Mouse (Mus musculus): ENCODE results near the gene Epo. TPM values are rescaled to one million over a fixed set of nuclear protein-coding genes. Genes with fewer than 3 reads are reported as not detected.

Gene Epo
- polyA plus RNA-seq (2015; fragmentation: Nextera tagmentation; extraction: Ambion mirVana), result 0.24 and 0.36 TPM in 2 replicates

DNA sequence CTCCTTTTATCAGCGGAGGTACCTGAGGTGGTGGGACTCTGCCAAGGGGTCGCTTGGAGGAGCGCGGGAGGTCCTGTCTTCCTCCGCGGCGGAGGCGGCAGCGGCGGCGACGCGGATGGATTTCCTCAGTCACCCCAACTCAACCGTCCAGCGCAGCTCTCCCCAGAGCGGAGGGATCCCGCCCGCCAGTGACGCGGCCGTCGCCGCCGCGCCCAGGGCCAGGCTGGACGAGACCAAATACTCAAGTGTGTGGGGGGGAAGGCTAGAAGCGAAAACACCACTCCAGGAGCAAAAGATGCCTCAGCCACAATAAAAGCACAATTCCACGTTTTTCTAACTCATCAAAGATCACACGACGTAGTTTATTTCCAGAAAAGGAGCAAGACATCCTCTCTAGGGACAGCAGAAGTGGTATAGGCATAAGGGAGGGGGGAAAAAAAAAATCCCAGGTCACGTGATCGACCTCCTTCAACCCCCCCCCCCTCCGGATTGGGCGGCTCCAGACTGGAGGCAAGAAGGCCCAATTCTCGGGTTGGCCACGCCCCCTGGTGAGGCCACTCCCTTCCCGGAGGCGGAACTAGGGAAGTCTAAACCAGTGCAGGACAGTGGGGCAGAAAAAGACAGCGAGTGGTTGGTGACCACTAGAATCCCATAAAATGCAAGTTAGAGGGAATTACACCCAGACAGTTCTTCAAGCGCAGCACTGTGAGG, at the start of gene Epo, which contains the start of gene Gnb2:
TSS of gene Epo (minus strand) at position 126 of the 711 bp plus-strand sequence.
TSS of gene Gnb2 (minus strand) at position 394 of the 711 bp plus-strand sequence.
- under 1% methylated on average over 40 of the region's 40 CpGs for WGBS
- H3K9ac ChIP-seq (replicated peaks; ENCODE audit: low read length), result peak within 1 kb of the TSS; percentile 89
- no peaks in the 10 kb centered on the region for H3K27me3 ChIP-seq (ENCODE audit: insufficient read depth, low read length)
- H3K4me1 ChIP-seq (ENCODE audit: insufficient read depth, low read length), result peaks cover 15% of the 10 kb centered on the region
- peaks cover 19% of the 10 kb centered on the region for H3K36me3 ChIP-seq (ENCODE audit: insufficient read depth, low read length)
- ATAC-seq (ENCODE audit: low FRiP score, low TSS enrichment), result peak; percentile 75
- H3K9me3 ChIP-seq (ENCODE audit: low read length), result no peaks in the 10 kb centered on the region
- H3K27ac ChIP-seq (ENCODE audit: low read length), result peak within 1 kb of the TSS; percentile 94
- H3K4me3 ChIP-seq (ENCODE audit: low read length), result peak within 1 kb of the TSS; percentile 68
- peak within 1 kb of the TSS; percentile 93 for H3K4me2 ChIP-seq (replicated peaks; ENCODE audit: low read depth, low read length)

DNA sequence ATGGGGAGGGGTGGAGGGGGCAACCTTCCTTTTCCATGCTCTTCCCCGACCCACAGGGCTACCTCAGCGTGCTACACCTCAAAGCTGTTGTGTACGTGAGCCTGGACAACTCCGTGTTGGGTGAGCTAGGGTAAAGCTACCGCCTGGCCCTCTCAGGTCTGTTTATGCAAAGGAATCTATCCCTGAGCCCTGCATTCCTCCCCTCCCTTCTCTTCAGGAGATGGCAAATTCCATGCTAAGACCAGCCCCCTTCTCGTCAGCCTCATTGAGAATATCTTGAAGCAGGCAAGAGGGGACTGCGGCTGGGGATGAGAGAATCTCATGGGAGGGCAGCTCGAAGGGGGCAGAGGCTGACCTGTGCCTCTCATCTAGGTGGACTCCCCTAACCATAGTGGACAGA, 49.7 kb upstream of the Epo start:
- no peak overlapping the region for H3K27ac ChIP-seq (ENCODE audit: low read length)
- 0 out of 2 replicates have a peak, but pooled peaks cover 3% of the 10 kb centered on the region for H3K9me3 ChIP-seq (ENCODE audit: low read length)
- H3K4me1 ChIP-seq (ENCODE audit: insufficient read depth, low read length), result peaks cover 9% of the 10 kb centered on the region; the same call in 1 of the 2 replicates
- no peak overlapping the region for H3K9ac ChIP-seq (replicated peaks; ENCODE audit: low read length)
- WGBS, result 35% methylated on average over 8 of the region's 8 CpGs
- H3K4me2 ChIP-seq (replicated peaks; ENCODE audit: low read depth, low read length), result no peak overlapping the region
- H3K36me3 ChIP-seq (ENCODE audit: insufficient read depth, low read length), result no peaks in the 10 kb centered on the region
- no peak overlapping the region for H3K4me3 ChIP-seq (ENCODE audit: low read length)
- peaks cover 12% of the 10 kb centered on the region; the same call in 1 of the 2 replicates for H3K27me3 ChIP-seq (ENCODE audit: insufficient read depth, low read length)
- ATAC-seq (ENCODE audit: low FRiP score, low TSS enrichment), result no peak

DNA sequence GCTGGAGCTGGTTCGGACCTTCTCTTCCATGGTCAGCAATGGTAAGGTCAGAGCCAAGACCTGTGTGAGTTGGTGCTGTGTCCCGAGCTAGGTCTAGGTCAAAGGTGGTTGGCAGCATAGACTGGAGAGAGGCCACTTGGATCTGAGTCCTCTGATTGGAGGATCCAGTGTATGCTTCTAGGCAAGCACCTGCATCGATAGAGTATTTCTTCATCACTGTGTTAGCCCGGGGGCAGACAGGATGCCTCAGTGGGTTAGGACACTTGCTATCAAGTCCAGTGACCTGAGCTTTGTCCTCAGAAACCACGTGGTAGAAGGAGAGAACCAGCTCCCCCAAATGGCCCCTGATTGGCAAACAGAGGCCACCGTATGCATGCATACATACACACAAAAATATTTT, 47.2 kb upstream of the Epo start:
- no peak overlapping the region for H3K4me3 ChIP-seq (ENCODE audit: low read length)
- H3K9ac ChIP-seq (replicated peaks; ENCODE audit: low read length), result no peak overlapping the region
- H3K36me3 ChIP-seq (ENCODE audit: insufficient read depth, low read length), result no peaks in the 10 kb centered on the region
- WGBS, result 80% methylated on average over 6 of the region's 6 CpGs
- no peak overlapping the region for H3K27ac ChIP-seq (ENCODE audit: low read length)
- H3K4me1 ChIP-seq (ENCODE audit: insufficient read depth, low read length), result peaks cover 9% of the 10 kb centered on the region; the same call in 1 of the 2 replicates
- no peak for ATAC-seq (ENCODE audit: low FRiP score, low TSS enrichment)
- no peak overlapping the region for H3K4me2 ChIP-seq (replicated peaks; ENCODE audit: low read depth, low read length)
- no peaks in the 10 kb centered on the region for H3K9me3 ChIP-seq (ENCODE audit: low read length)
- peaks cover 12% of the 10 kb centered on the region; the same call in 1 of the 2 replicates for H3K27me3 ChIP-seq (ENCODE audit: insufficient read depth, low read length)

DNA sequence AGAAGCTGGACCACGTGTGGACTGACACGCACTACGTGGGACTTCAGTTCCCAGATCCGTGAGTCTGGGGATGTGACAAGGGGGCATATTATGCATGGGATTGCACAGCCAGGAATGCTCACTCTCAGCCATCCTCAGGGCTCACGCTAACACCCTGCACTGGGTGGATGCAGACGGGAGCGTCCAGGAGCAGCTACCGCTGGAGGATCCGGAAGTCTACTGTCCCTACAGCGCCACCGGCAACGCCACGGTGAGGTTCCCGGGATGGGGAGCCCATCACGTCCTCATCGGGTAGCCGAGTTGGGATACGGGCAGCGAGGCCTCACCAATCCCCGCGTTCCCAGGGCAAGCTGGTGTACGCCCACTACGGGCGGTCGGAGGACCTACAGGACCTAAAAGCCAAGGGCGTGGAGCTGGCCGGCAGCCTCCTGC, 41.4 kb upstream of the Epo start:
- no peaks in the 10 kb centered on the region for H3K4me1 ChIP-seq (ENCODE audit: insufficient read depth, low read length)
- H3K9ac ChIP-seq (replicated peaks; ENCODE audit: low read length), result no peak overlapping the region; the same call in 1 of the 2 replicates
- 5% methylated on average over 27 of the region's 27 CpGs for WGBS
- no peaks in the 10 kb centered on the region for H3K36me3 ChIP-seq (ENCODE audit: insufficient read depth, low read length)
- no peaks in the 10 kb centered on the region for H3K9me3 ChIP-seq (ENCODE audit: low read length)
- H3K27me3 ChIP-seq (ENCODE audit: insufficient read depth, low read length), result peaks cover 2% of the 10 kb centered on the region
- peak overlapping the region; percentile 20 for H3K4me3 ChIP-seq (ENCODE audit: low read length)
- 0 out of 2 replicates have a peak, but pooled peaks have one; percentile 42 for ATAC-seq (ENCODE audit: low FRiP score, low TSS enrichment)
- peak overlapping the region; percentile 54 for H3K4me2 ChIP-seq (replicated peaks; ENCODE audit: low read depth, low read length)
- no peak overlapping the region for H3K27ac ChIP-seq (ENCODE audit: low read length)

DNA sequence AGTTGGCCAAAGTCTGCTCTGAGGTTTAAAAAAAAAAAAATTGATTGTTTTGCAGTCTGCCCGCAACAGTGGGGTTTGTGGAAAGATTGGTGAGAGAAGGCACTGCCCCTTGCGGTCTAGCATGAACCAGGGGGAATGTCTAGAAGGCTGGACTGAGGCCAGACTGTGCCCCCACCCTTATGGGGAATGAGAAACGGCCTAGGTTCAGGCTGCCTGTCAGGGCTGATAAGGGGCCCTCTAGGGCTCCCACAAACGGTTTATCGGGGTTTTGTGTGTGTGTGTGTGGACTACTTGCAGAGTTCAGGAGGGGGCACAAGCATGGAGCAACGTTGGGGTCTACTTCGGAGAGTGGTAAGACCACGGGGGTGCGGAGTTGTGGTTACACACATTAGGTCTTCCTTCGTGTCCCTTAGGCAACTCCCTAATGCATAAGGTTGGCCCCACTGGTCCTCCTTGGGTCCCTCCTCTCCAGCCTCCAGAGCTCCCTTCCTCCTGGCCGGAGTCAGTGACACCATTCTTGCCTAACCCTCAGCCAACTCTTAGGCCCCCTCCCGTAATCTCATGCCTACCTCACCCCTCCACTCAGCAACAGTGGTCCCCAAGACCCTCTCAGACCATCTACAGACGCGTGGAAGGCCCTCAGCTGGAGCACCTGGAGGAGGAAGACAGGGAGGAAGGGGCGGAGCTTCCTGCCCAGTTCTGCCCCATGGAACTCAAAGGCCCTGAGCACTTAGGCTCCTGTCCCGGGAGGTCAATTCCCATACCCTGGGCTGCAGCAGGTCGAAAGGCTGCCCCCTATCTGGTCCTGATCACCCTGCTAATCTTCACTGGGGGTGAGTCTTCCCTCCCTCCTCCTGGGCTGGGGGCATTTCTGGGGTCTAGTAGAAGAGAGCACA, 37.9 kb upstream of the Epo start:
- no peak overlapping the region for H3K4me2 ChIP-seq (replicated peaks; ENCODE audit: low read depth, low read length)
- no peak overlapping the region for H3K27ac ChIP-seq (ENCODE audit: low read length)
- H3K9ac ChIP-seq (replicated peaks; ENCODE audit: low read length), result no peak overlapping the region
- peaks cover 2% of the 10 kb centered on the region for H3K27me3 ChIP-seq (ENCODE audit: insufficient read depth, low read length)
- H3K36me3 ChIP-seq (ENCODE audit: insufficient read depth, low read length), result no peaks in the 10 kb centered on the region
- 79% methylated on average over 17 of the region's 17 CpGs for WGBS
- no peak for ATAC-seq (ENCODE audit: low FRiP score, low TSS enrichment)
- H3K9me3 ChIP-seq (ENCODE audit: low read length), result no peaks in the 10 kb centered on the region
- no peak overlapping the region for H3K4me3 ChIP-seq (ENCODE audit: low read length)
- H3K4me1 ChIP-seq (ENCODE audit: insufficient read depth, low read length), result no peaks in the 10 kb centered on the region

DNA sequence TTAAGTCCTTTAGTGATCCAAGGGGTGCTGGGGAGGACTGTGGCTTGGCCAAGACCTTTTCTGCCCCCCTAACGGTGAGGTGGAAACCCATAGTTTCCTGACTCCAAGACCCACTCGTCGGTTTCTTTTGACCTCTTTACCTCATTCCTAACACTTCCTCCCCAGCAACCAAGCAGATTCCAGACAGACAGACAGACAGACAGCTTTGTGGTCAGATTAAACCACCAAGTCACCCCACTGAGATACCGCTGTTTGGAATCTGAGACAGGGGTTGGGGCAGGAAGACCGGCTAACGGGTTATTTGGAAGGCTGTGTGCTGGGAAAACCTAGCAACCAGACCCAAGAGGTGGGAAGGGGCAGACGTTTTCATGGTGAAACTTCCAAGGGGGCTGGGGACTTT, 37.1 kb upstream of the Epo start:
- H3K36me3 ChIP-seq (ENCODE audit: insufficient read depth, low read length), result no peaks in the 10 kb centered on the region
- H3K4me2 ChIP-seq (replicated peaks; ENCODE audit: low read depth, low read length), result no peak overlapping the region
- no peak overlapping the region for H3K27ac ChIP-seq (ENCODE audit: low read length)
- 53% methylated on average over 7 of the region's 7 CpGs for WGBS
- no peaks in the 10 kb centered on the region for H3K4me1 ChIP-seq (ENCODE audit: insufficient read depth, low read length)
- H3K27me3 ChIP-seq (ENCODE audit: insufficient read depth, low read length), result peaks cover 2% of the 10 kb centered on the region
- no peak overlapping the region for H3K4me3 ChIP-seq (ENCODE audit: low read length)
- H3K9me3 ChIP-seq (ENCODE audit: low read length), result no peaks in the 10 kb centered on the region
- no peak for ATAC-seq (ENCODE audit: low FRiP score, low TSS enrichment)
- no peak overlapping the region for H3K9ac ChIP-seq (replicated peaks; ENCODE audit: low read length)

DNA sequence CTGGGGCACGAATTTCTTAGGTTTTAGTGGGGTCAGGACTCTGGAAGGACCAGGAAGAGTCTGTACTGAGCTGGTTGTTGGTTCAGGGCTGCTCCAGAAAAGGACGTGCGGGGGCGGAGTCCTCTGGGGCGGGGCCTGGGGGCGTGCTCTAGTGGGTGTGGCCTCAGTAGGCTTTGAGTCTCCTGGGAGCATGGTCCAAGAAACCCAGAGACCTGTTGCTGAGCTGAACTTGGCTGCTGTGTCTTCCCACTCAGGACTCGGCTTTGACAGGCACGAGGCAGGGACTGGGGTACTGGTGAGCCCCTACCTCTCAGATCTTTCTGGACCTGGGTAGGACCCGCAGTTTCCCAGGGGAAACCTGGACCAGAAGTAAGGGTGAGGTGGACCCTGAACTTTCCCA, 36.6 kb upstream of the Epo start, which contains the start of gene Tfr2:
TSS of gene Tfr2 (plus strand) at position 176 of the 400 bp plus-strand sequence.
- Histone ChIP-seq H3K36me3 (ENCODE audit: insufficient read depth, low read length) (no peaks in the 10 kb centered on the region), H3K9ac (replicated peaks; ENCODE audit: low read length) (no peak within 1 kb of the TSS), H3K4me3 (ENCODE audit: low read length) (no peak within 1 kb of the TSS), H3K4me1 (ENCODE audit: insufficient read depth, low read length) (no peaks in the 10 kb centered on the region), H3K27ac (ENCODE audit: low read length) (no peak within 1 kb of the TSS), H3K27me3 (ENCODE audit: insufficient read depth, low read length) (peaks cover 2% of the 10 kb centered on the region; the same call in 1 of the 2 replicates), H3K4me2 (replicated peaks; ENCODE audit: low read depth, low read length) (no peak within 1 kb of the TSS), H3K9me3 (ENCODE audit: low read length) (no peaks in the 10 kb centered on the region)
- WGBS, result 29% methylated on average over 9 of the region's 9 CpGs
- ATAC-seq (ENCODE audit: low FRiP score, low TSS enrichment), result 0 out of 2 replicates have a peak, but pooled peaks have one; percentile 47

DNA sequence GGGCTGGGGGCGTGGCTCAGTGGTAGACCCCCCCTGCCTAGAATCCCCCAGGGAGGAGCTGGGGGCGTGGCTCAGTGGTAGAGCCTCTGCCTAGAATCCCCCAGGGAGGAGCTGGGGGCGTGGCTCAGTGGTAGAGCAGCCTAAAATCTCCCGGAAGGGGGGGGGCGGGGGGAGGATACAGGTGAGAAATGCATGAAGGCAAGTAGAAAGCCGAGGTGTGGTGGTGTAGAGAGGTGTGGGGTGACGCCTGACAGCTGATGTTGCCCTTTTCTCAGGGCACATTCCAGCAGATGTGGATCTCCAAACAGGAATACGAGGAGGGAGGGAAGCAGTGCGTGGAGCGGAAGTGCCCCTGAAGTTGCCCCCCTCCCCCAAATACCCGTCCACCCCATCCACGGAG, 36.0 kb upstream of the Epo start:
- no peaks in the 10 kb centered on the region for H3K9me3 ChIP-seq (ENCODE audit: low read length)
- H3K4me3 ChIP-seq (ENCODE audit: low read length), result no peak overlapping the region
- H3K27ac ChIP-seq (ENCODE audit: low read length), result no peak overlapping the region
- no peak for ATAC-seq (ENCODE audit: low FRiP score, low TSS enrichment)
- 78% methylated on average over 12 of the region's 12 CpGs for WGBS
- no peak overlapping the region for H3K9ac ChIP-seq (replicated peaks; ENCODE audit: low read length)
- H3K4me1 ChIP-seq (ENCODE audit: insufficient read depth, low read length), result no peaks in the 10 kb centered on the region
- no peaks in the 10 kb centered on the region for H3K36me3 ChIP-seq (ENCODE audit: insufficient read depth, low read length)
- H3K4me2 ChIP-seq (replicated peaks; ENCODE audit: low read depth, low read length), result no peak overlapping the region
- H3K27me3 ChIP-seq (ENCODE audit: insufficient read depth, low read length), result no peaks in the 10 kb centered on the region; the same call in 1 of the 2 replicates

DNA sequence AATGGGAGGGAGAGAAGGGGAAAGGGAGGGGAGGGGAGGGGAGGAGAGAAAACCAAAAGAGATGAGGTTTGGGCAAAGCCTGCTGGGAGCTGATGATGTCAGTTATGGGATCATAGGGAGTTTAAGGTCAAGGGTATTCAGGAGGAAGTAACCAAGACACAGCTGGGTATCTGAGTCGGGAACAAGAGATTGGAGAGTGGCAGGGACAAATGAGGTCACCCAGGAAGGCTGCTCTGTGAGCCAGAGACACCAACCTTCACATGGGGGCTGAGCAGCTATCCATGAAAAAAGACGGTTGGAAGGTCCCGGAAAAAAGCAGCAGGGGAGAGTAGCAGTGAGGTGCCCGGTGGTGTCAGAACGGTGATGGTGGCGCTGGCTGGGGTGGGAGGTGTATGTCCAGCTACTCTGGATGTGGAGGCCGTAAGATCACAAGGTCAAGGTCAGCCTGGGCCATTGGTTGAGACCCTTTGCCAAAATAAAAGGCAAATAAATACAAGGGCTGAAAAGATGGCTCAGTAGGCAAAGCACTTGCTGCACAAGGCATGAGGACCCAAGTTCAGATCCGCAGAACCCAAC, 35.3 kb upstream of the Epo start:
- no peak overlapping the region for H3K9ac ChIP-seq (replicated peaks; ENCODE audit: low read length)
- no peaks in the 10 kb centered on the region for H3K27me3 ChIP-seq (ENCODE audit: insufficient read depth, low read length)
- no peaks in the 10 kb centered on the region for H3K36me3 ChIP-seq (ENCODE audit: insufficient read depth, low read length)
- H3K9me3 ChIP-seq (ENCODE audit: low read length), result no peaks in the 10 kb centered on the region
- no peak overlapping the region for H3K4me2 ChIP-seq (replicated peaks; ENCODE audit: low read depth, low read length)
- H3K4me1 ChIP-seq (ENCODE audit: insufficient read depth, low read length), result no peaks in the 10 kb centered on the region
- ATAC-seq (ENCODE audit: low FRiP score, low TSS enrichment), result no peak
- no peak overlapping the region for H3K27ac ChIP-seq (ENCODE audit: low read length)
- WGBS, result 77% methylated on average over 8 of the region's 8 CpGs
- H3K4me3 ChIP-seq (ENCODE audit: low read length), result no peak overlapping the region
